ENCODE assay signal across 20 mouse cellular contexts in genomic region chr19:53757432-53758109, GRCm38 (mm10).
A peak's percentile ranks its signal among the peaks of the same experiment; 100 is the strongest.
DNase-seq lines count a peak whose midpoint lies in the region; ATAC-seq lines count a peak whose summit lies in the region.
"Had no signal": no experiment of that assay in that cellular context is flagged by ENCODE, and none has a peak within 500 bp of the region (broad histone marks: within the 10 kb centered on the region; RNA-seq: fewer than 3 reads in every experiment).

No protein-coding gene starts in this region.

- WGBS in neural tube, embryonic 15.5 days: 87% methylated on average over 17 of the region's 17 CpGs

- H3K27ac ChIP-seq in neural tube, embryonic 15.5 days (replicated peaks): no peak overlapping the region
- H3K27ac ChIP-seq: embryonic facial prominence, embryonic 15.5 days; forebrain, embryonic 10.5 days; hindbrain, embryonic 13.5 days; intestine, embryonic 15.5 days; limb, embryonic 13.5 days; liver, embryonic 14.5 days; stomach, embryonic 15.5 days had no signal

- no peaks in the 10 kb centered on the region for H3K4me1 ChIP-seq in neural tube, embryonic 15.5 days
- H3K4me1 ChIP-seq: embryonic facial prominence, embryonic 15.5 days; hindbrain, embryonic 13.5 days; limb, embryonic 13.5 days; stomach, embryonic 15.5 days had no signal

- H3K36me3 ChIP-seq in neural tube, embryonic 15.5 days: no peaks in the 10 kb centered on the region
- H3K36me3 ChIP-seq: embryonic facial prominence, embryonic 15.5 days; forebrain, embryonic 10.5 days; hindbrain, embryonic 13.5 days; intestine, embryonic 15.5 days; limb, embryonic 13.5 days; stomach, embryonic 15.5 days had no signal

- DNase-seq in frontal cortex, adult 2 months (ENCODE audit: extremely low spot score in 1 of 2, low spot score in 1 of 2): peak; percentile 20 to 55
- DNase-seq in frontal cortex, postnatal 25 days (ENCODE audit: low spot score in 2 of 2): no peak
- peak; percentile 38 for DNase-seq in layer of hippocampus, adult 11-12 months (ENCODE audit: low spot score)
- no peak for DNase-seq in layer of hippocampus, postnatal 25 days (ENCODE audit: extremely low spot score in 1 of 2, low spot score in 1 of 2)
- peak; percentile 22 for DNase-seq in testis, postnatal 10 days (ENCODE audit: low spot score)
- no peak for DNase-seq in testis, postnatal 14 days (ENCODE audit: low spot score)
- no peak for DNase-seq in MN1 (ENCODE audit: low spot score)
- DNase-seq: cerebellum, postnatal 14 days; embryo, embryonic 11 days; kidney, postnatal 4 days; thymus, postnatal 25 days had no signal

- no peaks in the 10 kb centered on the region for H3K9me3 ChIP-seq in neural tube, embryonic 15.5 days (replicated peaks)
- H3K9me3 ChIP-seq: embryonic facial prominence, embryonic 15.5 days; hindbrain, embryonic 13.5 days; intestine, embryonic 15.5 days; stomach, embryonic 15.5 days had no signal

- no peak overlapping the region for H3K9ac ChIP-seq in neural tube, embryonic 15.5 days (replicated peaks)
- H3K9ac ChIP-seq: embryonic facial prominence, embryonic 15.5 days; hindbrain, embryonic 13.5 days; intestine, embryonic 15.5 days; limb, embryonic 13.5 days; liver, embryonic 14.5 days; stomach, embryonic 15.5 days had no signal

- no peak for ATAC-seq in neural tube, embryonic 15.5 days (ENCODE audit: low FRiP score)
- ATAC-seq: intestine, embryonic 15.5 days; midbrain, embryonic 16.5 days had no signal

- H3K27me3 ChIP-seq in neural tube, embryonic 15.5 days (replicated peaks): no peaks in the 10 kb centered on the region
- H3K27me3 ChIP-seq: embryonic facial prominence, embryonic 15.5 days; hindbrain, embryonic 13.5 days; intestine, embryonic 15.5 days; limb, embryonic 13.5 days; stomach, embryonic 15.5 days had no signal

- H3K4me2 ChIP-seq in neural tube, embryonic 15.5 days: no peak overlapping the region
- H3K4me2 ChIP-seq: embryonic facial prominence, embryonic 15.5 days; hindbrain, embryonic 13.5 days; intestine, embryonic 15.5 days; limb, embryonic 13.5 days; stomach, embryonic 15.5 days had no signal

- no peak overlapping the region for H3K4me3 ChIP-seq in neural tube, embryonic 15.5 days (replicated peaks)
- H3K4me3 ChIP-seq: embryonic facial prominence, embryonic 15.5 days; forebrain, embryonic 10.5 days; hindbrain, embryonic 13.5 days; intestine, embryonic 15.5 days; limb, embryonic 13.5 days; stomach, embryonic 15.5 days had no signal

Comparison
In these comparisons a context has a peak if more than half of its experiments do, and no peak if none do; other contexts are left out.
1. DNase-seq: peak in frontal cortex, adult 2 months (2 of 2), layer of hippocampus, adult 11-12 months (single experiment) and testis, postnatal 10 days (single experiment); none in frontal cortex, postnatal 25 days (0 of 2), layer of hippocampus, postnatal 25 days (0 of 2), testis, postnatal 14 days (single experiment) and MN1 (single experiment).